Mouse (Mus musculus): ENCODE results near the gene Adam15. TPM values are rescaled to one million over a fixed set of nuclear protein-coding genes. Genes with fewer than 3 reads are reported as not detected.

Adam15 gene
- total RNA-seq (2023) = 6.8 to 7.4 TPM (median 7.1 TPM) in 4 replicates

GRCm38 (mm10) chr3:89349869-89350501, at the start of gene Adam15:
Gene Adam15, minus strand, starts transcription at chr3:89349996.

DNA sequence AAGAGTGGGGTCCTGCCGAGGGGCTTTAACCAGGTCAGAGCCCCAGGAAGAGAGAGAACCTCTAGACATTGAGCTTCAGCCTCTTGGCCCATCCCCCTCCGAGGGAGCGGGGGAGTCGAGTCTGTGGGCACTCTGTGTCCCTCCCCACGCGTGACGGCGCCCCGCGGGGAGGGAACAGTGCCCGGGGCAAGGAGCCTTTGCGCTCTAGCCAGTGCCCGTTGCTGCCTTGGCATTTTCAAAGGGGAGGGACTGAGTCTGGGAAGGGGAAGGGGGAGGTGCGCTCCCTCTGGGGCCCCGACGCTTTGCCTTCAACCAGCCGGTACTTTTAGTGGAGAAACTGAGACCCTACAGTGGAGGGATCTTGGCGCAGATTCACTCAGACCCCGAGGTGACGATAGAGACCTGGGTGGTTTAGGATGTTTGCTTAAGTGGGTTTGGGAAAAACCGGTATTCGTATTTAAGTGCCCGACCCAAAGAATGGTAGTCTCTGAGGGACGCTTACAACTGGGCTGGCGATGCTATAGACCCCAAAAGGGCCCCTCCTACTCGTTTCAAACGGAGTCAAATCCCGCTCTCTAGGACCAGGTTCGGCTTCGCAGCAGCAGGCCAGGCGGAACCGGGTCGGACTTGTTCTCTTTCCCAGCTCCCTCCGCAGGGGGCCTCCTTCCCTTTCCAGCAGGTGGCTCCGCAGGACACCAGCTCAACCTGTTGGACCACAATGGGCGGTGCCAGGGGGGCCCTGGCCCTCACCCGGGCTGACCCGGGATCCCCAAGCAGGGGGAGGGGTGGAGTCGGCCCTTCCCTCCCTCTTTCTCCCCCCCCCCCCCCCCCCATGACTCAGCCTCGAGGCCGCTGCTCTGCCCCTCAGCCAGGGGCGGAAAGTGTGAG, 44.5 kb upstream of the Adam15 start, which contains the start of gene Zbtb7b:
Gene Zbtb7b, minus strand, starts transcription at position 771 of the 888 bp plus-strand sequence.

GRCm38 (mm10) chr3:89365153-89365485, 15.3 kb upstream of the Adam15 start, which contains the start of gene Dcst1:
Gene Dcst1, minus strand, starts transcription at chr3:89365253.

DNA sequence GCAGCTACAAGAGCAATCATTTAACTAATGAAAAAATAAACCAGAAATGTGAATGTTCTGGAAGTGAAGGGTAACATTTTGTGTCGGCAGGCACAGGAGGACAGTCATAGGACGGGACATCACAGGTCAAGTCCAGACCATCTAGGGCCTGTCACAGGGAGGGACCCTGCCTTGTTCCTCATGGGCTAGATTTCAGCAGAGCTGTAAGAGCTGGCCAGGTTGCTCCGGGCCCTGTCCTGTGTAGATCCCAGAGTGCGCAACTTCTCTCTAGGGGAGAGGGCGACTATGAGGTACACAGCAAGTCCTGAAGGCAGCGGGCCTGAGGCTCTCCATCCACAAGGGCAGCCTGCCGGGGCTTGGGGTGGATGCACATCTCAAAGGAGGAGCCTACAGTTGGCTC, 11.9 kb upstream of the Adam15 start, which contains the start of gene Dcst2:
Gene Dcst2, plus strand, starts transcription at position 301 of the 400 bp plus-strand sequence.

GRCm38 (mm10) chr3:89337721-89338578, 11.8 kb downstream of the Adam15 start, which contains the start of gene Efna4:
Gene Efna4, minus strand, starts transcription at chr3:89338028.

DNA sequence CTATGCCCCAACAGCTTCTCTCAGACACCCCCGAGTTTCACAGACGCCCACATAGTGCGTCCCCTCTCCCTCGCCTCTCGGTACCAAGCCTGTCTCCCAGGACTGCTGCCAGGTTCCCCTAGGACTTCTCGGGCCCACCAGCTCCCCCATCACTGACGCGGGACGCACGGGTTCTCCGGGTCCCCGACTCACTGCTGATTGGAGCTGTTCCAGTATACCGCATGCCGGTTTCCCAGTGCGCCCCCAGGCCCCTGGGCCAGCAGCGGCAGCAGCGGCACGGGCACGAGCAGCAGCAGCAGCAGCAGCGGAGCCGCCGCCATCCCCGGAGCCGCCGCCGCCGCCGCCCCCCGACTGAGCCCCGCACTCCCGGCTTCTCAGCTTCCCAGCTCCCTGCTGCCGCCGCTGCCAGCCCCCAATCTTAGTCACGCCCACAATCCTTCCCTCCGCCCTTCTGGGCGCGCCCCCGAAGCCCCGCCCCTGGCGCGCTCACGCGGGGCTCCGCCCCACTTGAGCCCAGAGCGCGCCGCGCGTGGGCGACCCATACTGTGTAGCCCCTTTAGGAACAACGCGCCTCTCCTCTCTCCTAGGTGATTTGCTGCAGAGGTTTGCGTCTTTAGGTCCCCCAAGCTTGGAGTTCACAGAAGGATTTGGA, 27.2 kb downstream of the Adam15 start, which contains the start of gene Efna3:
Gene Efna3, minus strand, starts transcription at position 452 of the 652 bp plus-strand sequence.

Other genes starting within 250 kb of the Adam15 start
- gene Gm43738, start 248.9 kb downstream of the Adam15 start, total RNA-seq (2023) = not detected in 4 replicates
- 17.6 to 21.4 TPM (median 20.3 TPM) in 4 replicates for gene Fdps, start 248.0 kb downstream of the Adam15 start, total RNA-seq (2023)
- not detected in 4 replicates for gene Pklr, start 213.9 kb downstream of the Adam15 start, total RNA-seq (2023)
- gene Hcn3, start 189.8 kb downstream of the Adam15 start, total RNA-seq (2023) = 2.2 to 5.3 TPM (median 5.1 TPM) in 4 replicates
- 144 to 159 TPM (median 155 TPM) in 4 replicates for gene Clk2, start 185.2 kb downstream of the Adam15 start, total RNA-seq (2023)
- gene Scamp3, start 172.5 kb downstream of the Adam15 start, total RNA-seq (2023) = 109 to 121 TPM (median 115 TPM) in 4 replicates
- 12.9 to 24.4 TPM (median 20.3 TPM) in 4 replicates for gene Fam189b, start 166.9 kb downstream of the Adam15 start, total RNA-seq (2023)
- gene Gba, start 147.1 kb downstream of the Adam15 start, total RNA-seq (2023) = 79.6 to 102 TPM (median 97.6 TPM) in 4 replicates
- 8.6 to 13.2 TPM (median 9.9 TPM) in 4 replicates for gene Thbs3, start 134.8 kb downstream of the Adam15 start, total RNA-seq (2023)
- gene Mtx1, start 122.9 kb downstream of the Adam15 start, total RNA-seq (2023) = 227 to 250 TPM (median 239 TPM) in 4 replicates
- gene Muc1, start 120.9 kb downstream of the Adam15 start, total RNA-seq (2023) = 1.4 to 3.6 TPM (median 1.6 TPM) in 4 replicates
- 88.4 to 116 TPM (median 101 TPM) in 4 replicates for gene Krtcap2, start 104.0 kb downstream of the Adam15 start, total RNA-seq (2023)
- 2.1 to 5.6 TPM (median 3.3 TPM) in 4 replicates for gene Trim46, start 103.7 kb downstream of the Adam15 start, total RNA-seq (2023)
- gene Dpm3, start 90.6 kb downstream of the Adam15 start, total RNA-seq (2023) = 64.0 to 79.9 TPM (median 68.1 TPM) in 4 replicates
- gene Slc50a1, start 79.4 kb downstream of the Adam15 start, total RNA-seq (2023) = 140 to 170 TPM (median 145 TPM) in 4 replicates
- 1.0 to 1.8 TPM (median 1.1 TPM) in 4 replicates for gene Efna1, start 68.9 kb downstream of the Adam15 start, total RNA-seq (2023)
- not detected in 4 replicates for gene Efna3, start 27.0 kb downstream of the Adam15 start, total RNA-seq (2023)
- 0.36 TPM in 1 of 4 replicates, not detected in the others for gene Efna4, start 12.0 kb downstream of the Adam15 start, total RNA-seq (2023)
- 0.25 TPM in 1 of 4 replicates, not detected in the others for gene Dcst2, start 12.0 kb upstream of the Adam15 start, total RNA-seq (2023)
- 0.31 to 0.33 TPM in 2 of 4 replicates, not detected in the others for gene Dcst1, start 15.3 kb upstream of the Adam15 start, total RNA-seq (2023)
- 60.4 to 64.8 TPM (median 62.5 TPM) in 4 replicates for gene Zbtb7b, start 44.8 kb upstream of the Adam15 start, total RNA-seq (2023)
- gene Lenep, start 52.8 kb upstream of the Adam15 start, total RNA-seq (2023) = 0.52 TPM in 1 of 4 replicates, not detected in the others
- 31.6 to 44.7 TPM (median 35.1 TPM) in 4 replicates for gene Flad1, start 61.9 kb upstream of the Adam15 start, total RNA-seq (2023)
- gene Cks1b, start 68.4 kb upstream of the Adam15 start, total RNA-seq (2023) = 3.8 to 6.6 TPM (median 4.5 TPM) in 4 replicates
- 88.4 to 93.9 TPM (median 92.1 TPM) in 4 replicates for gene Shc1, start 68.4 kb upstream of the Adam15 start, total RNA-seq (2023)
- gene Pygo2, start 80.2 kb upstream of the Adam15 start, total RNA-seq (2023) = 32.0 to 39.9 TPM (median 36.9 TPM) in 4 replicates
- gene Pbxip1, start 86.7 kb upstream of the Adam15 start, total RNA-seq (2023) = 124 to 130 TPM (median 128 TPM) in 4 replicates
- gene Pmvk, start 104.5 kb upstream of the Adam15 start, total RNA-seq (2023) = 14.3 to 19.8 TPM (median 17.7 TPM) in 4 replicates
- gene Kcnn3, start 170.2 kb upstream of the Adam15 start, total RNA-seq (2023) = not detected in 4 replicates

Measured in B cell, adult 62 days (primary cell).